Mouse (Mus musculus) urinary bladder, postnatal 25 days (tissue): ENCODE measurements around the gene Serpina3i.
"Not testable (repeated sequence)": the region's sequence is repeated elsewhere in the genome, so short reads cannot be mapped to it uniquely, and the experiment has no call there.

ENCODE experiments used
- DNase-seq: peaks from one replicate; pipeline ENCODE4 v3.0.0; 2022; ENCODE audit warnings: low spot score

The Serpina3i gene

DNA sequence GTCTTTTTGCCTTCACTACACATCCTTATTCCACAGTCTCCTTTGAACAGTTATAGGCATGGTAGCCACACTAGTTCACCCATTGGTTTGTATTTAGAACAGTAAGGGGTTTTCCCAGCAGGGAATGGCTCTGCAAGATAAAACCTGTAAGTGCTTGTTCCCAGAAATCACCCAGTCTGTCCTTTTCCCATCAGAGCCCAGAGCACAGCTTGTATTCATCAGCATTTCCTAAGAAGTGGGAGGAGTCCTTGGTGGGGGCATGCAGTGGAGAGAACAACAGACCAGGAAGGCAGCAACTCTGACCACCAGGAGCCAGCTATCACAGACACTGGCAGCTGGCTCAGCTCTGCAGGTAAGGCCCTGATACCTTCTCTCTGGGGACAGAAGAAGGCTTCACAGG lies at the start of gene Serpina3i:
TSS of gene Serpina3i (plus strand) at position 260 of the 400 bp plus-strand sequence.
- DNase-seq = no peak

DNA sequence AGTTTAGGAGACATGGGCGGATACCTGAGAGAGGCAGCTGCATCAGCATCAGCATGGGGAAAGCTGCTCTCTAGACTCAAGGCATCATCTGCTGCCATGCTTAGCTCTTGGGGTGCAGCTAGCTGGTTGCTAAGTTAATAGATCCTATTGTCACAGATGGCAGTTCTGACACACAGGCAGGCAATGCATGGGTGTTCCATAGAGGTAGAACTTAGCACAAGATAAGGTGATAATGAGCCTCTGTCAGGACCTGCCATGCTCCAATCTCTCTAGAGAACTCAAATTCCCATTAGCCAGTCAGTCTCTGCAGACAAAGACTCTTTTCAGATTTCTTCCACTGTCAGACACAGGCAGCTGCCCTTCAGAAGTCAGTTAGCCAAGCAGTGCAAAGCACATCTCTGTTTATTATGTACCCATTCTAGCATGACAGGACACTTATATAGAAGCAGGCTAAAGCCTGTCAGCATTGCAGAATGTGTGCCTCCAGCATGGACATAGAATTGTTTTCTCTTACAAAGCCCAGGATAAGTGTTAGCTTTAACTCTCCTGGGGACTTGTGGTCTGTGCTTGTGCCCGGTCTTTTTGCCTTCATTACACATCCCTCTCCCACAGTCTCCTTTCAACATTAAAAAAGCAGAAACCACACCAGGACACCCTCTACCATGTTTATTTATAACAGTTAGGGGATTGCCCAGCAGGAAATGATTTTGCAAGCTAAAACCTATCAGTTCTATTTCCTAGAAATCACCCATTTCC lies 49.1 kb upstream of the Serpina3i start:
- DNase-seq = no peak

DNA sequence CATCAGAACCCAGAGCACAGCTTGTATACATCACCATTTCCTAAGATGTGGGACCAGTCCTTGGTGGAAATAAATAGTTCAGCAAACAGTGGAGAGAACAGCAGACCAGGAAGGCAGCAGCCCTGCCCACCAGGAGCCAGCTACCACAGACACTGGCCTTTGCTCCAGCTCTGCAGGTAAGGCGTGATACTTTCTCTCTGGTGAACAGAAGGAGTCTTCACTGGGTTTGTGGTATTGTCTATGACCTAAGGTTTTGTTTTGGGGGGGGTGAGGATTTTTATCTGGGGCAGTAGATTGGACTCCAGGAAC lies 48.5 kb upstream of the Serpina3i start, which contains the start of gene Serpina3f:
TSS of gene Serpina3f (plus strand) at position 100 of the 309 bp plus-strand sequence.
- DNase-seq = no peak

DNA sequence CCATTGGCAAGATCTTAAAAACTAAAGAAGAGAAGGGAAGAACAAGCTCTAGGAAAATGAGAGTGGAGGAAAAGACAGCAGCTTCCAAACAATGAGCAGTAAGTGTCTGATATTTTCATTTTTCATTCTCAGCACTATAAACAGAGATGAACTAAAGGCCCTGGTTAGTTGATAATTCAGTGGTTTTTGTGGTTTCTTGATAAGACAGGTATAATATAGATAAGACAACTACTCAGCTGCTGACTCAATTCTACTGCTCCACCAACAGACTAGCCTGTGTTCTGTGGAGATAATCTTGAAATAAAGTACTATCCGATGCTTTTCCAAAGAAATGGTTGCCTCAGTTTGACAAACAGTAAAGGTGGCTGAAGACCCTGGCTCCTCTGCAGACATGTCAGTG lies 47.7 kb upstream of the Serpina3i start:
- DNase-seq = no peak

DNA sequence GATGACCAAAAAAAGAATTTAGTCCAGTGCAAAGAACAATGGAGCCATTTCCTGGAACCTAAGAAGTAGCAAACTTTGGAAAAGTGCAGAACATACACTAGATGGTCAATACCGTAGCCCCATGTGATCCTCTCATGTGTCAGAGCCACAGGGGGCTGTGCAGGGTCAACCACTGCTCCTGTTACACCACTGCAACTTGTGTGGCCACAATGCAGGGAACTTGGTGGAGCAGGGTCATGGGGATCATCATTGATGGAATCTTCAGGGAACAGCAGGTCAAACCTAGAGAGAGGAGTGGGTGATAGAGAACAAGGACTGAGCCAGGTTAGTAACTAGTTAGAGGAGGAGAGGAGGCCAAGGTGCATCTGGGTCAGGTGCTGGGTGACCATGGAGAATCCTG lies 41.3 kb upstream of the Serpina3i start:
- no peak for DNase-seq

DNA sequence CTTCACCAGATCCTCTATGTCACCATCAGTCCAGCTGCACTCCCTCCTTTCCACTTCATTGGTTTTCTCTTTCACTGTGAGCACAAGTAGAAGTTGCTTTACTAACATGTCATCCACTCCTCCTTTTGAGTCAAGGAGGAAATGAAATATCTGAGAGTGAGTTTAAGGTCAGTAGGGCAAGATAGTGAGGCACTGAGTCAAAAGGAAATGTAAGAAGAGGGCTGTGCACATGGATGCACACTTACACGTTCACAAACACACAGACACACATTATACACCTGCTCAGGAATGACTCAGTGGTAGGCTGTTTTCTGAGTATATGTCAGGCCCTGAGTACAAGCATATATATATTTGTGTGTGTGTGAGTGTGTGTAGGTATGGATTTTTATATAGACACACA lies 39.2 kb upstream of the Serpina3i start:
- no peak for DNase-seq

DNA sequence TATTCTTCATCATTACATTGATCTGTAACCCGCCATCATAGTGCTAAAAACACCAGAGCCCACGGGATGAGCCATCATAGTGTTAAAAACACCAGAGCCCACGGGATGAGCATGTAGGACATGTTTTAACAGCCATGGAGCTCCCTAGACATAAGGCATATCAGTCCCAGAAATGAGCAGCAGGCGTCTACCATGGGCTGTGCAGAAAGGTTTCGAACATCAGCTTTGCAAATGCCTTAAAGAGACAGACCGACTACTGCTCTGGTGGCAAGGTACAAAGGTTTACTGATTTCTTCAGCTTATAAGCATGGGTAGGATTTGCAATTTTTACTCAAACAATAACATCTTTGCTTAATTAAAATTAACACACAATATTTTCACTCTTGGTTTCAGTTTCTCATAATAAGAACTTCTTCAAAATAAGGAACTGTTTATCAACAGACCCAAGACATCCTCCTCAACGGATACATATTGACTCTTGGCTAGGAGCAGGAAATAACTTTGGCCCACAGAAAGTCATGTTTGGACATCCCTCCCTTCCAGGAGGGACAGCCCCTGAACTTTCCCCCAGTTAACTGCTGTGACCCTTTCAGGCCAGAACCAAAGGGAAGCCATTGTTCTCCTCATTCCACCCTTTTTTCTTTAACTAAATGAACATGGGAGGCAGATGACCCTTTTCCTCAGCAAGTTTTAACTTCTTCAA lies 38.2 kb upstream of the Serpina3i start:
- no peak for DNase-seq

DNA sequence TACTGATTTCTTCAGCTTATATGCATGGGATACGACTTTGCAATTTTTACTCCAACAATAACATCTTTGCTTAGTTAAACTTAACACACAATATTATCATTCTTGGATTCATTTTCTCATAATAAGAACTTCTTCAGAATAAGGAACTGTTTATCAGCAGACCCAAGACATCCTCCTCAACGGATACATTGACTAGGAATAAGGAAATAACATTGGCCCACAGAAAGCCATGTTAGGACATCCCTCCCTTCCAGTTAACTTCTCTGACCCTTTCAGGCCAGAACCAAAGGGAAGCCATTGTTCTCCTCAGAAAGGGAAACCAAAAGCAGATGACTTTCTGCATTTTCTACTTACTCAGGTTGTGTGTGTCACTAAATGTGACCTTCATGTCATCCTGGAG lies 32.2 kb upstream of the Serpina3i start:
- DNase-seq = no peak

DNA sequence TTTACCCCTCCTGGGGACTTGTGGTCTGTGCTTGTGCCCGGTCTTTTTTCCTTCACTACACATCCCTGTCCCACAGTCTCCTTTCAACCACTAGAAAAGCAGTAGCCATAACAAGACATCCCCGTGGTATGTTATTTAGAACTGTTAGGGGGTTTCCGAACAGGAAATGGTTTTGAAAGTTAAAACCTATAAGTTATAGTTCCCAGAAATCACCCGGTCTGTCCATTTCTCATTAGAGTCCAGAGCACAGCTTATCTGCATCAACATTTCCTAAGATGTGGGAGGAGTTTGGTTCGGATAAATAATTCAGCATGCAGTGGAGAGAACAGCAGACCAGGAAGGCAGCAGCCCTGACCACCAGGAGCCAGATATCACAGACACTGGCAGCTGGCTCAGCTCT lies 27.0 kb upstream of the Serpina3i start, which contains the start of gene Serpina3g:
TSS of gene Serpina3g (plus strand) at position 331 of the 400 bp plus-strand sequence.
- no peak for DNase-seq

DNA sequence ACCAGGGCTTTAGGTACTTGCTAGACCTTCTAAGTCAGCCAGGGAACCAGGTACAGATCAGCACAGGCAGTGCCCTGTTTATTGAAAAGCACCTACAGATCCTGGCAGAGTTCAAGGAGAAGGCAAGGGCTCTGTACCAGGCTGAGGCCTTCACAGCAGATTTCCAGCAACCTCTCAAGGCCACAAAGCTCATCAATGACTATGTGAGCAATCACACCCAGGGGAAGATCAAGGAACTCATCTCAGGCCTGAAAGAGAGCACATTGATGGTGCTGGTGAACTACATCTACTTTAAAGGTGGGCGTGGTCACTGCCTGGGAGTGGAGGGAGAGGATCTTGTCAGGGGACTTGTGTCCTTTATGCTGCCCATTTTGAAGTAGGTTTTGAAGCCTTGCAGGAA lies 24.9 kb upstream of the Serpina3i start:
- not testable (repeated sequence) for DNase-seq

DNA sequence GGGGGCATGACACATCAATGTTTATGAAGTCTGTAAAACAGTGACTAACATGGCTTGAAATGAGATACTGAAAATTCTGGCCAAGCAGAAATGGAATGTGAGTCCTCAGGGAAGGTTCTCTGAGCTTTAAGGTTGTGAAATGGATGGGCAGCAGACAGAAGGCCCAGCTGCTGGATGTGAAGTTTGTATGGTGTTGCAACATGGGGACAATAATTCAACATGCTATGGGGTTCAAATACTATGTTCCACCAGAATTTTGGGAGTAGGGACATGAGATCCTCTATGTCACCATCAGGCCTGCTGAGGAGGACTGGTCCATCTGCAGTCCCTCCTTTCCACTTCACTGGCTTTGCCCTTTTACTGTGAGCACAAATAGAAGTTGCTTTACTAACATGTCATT lies 19.6 kb upstream of the Serpina3i start:
- DNase-seq = no peak

DNA sequence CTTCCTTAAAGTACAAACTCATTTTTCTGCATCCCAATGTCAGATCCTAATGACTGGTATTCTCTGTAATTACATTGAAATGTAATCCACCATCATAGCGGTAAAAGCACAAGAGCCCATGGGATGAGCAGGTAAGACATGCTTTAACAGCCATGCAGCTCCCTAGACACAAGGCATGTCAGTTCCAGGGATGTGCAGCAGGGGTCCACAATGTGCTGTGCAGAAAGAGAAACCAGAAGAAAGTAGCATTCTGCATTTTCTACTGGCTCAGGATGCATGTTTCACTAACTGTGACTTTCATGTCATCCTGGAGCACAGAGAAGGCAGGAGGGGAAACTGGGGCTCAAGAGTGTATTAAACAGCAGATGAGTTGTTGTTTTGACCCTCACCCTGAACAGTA lies 17.8 kb upstream of the Serpina3i start:
- DNase-seq = no peak

DNA sequence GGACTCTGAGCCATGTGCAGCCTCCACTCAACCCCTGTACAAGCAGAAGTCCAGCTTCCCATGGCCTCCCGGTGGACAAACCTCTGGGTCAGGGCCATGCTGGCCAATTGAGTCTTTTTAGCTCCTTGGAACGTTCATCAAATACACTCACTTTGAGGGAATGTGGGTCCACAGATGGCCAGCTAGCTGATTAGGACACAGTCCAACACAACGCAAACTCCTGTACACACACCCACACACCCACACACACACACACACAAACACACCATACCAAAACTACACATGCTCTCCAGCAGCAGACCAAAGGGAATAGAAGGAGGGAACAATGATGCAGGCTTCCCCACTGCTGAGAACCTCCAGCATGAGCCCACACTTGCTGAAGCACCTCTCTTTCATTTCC lies 17.3 kb upstream of the Serpina3i start:
- no peak for DNase-seq

DNA sequence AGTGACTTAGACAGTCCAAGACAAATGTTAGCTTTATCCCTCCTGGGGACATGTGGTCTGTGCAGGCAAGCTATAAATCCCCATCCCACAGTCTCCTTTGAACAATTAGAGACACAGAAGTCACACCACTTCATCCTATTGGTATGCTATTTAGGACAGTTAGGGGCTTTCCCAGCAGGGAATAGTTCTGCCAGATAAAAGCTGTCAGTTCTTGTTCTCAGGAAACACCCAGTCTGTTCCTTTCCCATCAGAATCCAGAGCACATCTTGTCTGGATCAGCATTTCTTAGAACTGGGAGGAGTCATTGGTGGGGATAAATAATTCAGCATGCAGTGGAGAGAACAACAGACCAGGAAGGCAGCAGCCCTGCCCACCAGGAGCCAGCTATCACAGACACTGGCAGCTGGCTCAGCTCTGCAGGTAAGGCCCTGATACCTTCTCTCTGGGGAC lies 15.3 kb upstream of the Serpina3i start:
- DNase-seq = no peak

DNA sequence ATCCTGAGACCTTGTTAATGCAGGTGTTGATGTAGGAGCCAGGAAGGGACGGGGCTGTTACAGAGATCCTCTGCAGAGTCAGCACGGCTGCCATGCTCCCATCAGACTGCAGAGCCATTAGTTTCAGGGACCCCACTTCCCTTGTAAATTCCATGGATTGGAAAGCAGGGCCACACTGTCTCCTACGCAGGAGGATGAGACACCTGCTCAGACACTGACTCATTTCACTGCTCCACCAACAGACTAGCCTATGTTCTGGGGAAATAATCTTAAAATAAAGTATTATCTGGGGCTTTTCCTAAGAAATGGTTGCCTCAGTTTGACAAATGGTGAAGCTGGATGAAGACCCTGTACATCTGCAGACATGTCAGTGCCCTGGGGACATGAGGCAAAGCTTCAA lies 14.7 kb upstream of the Serpina3i start:
- DNase-seq = no peak

DNA sequence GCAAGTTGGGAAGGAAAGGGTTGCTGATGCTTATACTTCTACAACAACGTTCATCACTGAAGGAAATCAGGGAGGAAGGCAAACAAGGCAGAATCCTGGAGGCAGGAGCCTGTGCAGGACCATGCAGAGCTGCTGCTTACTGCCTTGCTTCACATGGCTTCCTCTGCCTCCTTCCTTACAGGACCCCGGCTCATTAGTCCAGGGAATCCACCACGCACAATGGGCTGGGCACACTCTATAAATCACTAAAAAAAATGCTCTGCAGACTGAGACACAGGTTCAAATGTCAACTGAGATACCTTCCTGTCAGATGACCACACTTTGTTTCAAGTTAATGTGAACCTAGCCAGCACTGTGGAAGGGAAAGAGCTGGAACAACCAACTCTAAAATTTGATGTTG lies 1.9 kb upstream of the Serpina3i start:
- DNase-seq = no peak

DNA sequence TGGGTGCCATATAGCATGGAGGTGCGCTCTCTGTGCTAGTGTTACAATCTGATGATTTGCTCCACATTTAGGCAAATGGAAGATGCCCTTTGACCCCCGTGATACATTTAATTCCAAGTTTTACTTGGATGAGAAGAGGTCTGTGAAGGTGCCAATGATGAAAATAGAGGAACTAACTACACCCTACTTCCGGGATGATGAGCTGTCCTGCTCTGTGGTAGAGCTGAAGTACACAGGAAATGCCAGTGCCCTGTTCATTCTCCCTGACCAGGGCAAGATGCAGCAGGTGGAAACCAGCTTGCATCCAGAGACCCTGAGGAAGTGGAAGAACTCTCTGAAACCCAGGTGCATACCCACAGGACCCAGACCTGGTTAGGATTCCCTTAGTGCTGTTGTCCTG lies 3.5 kb downstream of the Serpina3i start:
- DNase-seq = no peak

DNA sequence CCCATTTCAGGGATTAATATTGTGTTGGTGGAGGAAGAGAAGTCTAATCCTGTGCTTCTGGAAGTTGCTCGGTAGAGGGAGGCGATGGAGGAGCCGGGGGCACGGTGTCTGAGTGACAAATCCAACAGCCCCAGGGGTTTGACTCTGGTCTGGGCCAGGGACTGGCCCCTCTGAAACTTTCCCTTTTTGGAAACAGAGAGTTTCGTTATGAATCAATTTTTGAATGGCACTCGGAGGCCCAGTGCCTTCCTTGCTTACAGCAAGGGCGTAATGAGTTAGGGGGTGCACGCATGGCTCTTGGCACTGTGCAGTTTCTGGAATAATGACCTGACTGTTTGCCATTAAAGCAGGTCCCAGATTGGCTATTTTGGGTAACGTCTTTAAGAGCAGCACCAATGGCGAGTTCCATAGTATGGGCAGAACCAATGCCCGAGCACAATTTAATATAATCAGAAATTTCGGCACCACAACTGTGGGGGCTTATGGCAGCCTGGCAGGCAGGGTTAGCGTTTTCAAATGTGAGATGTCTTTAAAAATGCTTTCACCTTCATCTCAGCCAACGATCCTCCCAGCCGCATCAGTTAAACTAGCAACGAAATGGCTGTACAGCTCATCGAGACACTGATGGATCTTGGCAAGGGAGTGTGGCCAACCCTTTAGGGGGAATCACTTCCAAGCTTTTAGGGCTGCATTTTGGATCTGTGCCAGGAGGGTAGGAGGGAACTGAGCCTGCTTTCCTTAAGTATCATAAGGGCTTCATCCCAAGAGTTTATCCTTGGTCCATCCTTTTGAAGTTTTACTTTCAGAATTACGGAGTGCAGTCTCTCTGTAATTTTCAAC lies 15.5 kb downstream of the Serpina3i start:
- DNase-seq = no peak

DNA sequence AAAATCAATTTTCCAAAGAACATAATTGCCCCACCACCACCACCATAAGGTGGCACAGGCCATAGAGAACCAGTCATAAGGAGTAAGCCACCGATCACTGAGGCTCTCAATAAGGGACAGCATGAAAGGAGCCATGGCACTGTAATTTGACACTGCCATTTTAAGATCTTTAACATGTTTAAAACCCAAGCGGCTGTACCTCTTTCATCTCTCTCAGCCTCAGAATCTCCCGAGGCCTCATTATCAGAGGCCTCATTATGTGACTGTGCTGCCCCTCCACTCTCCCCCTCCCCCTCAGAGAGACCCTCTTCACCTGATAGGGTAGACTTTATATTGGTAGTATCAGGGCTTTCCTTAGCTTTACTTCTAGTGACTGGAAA lies 16.1 kb downstream of the Serpina3i start:
- no peak for DNase-seq

DNA sequence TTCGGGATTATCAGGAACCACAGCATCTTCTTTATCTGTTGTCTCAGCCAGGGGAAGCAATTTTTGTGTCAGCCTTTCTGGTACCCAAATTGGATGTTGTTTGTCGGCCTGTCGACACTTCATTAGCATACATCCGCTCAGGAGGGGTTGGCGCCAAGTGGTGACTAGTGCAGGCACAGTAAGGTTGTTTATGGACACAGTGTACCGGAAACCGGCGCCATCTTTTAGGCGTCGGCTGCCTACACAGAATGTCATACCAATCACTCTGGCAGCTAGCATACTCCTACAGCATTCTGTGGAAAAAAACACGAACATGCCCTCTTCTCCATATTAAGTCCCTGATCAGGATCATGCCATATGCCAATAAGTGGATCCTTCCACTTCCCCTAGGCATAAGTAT lies 20.5 kb downstream of the Serpina3i start:
- no peak for DNase-seq

DNA sequence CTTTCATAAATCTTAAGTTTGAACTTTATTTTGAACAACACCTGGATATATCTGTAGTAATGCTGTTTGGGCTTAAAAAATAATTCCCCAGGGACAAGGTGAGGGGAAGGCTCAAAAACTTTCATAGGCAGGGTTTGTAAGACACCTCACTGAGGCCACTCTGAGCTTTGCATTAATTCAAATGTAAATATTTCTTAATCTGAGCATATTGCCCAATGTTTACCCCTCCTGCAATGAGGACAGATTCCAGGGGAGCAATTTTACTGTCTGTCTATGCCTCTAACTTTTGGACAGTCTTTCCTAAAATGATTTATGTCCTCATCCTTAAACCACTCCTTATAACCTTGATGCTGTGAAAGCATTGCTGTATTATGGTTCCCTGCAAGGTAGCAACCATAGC lies 25.4 kb downstream of the Serpina3i start:
- no peak for DNase-seq

DNA sequence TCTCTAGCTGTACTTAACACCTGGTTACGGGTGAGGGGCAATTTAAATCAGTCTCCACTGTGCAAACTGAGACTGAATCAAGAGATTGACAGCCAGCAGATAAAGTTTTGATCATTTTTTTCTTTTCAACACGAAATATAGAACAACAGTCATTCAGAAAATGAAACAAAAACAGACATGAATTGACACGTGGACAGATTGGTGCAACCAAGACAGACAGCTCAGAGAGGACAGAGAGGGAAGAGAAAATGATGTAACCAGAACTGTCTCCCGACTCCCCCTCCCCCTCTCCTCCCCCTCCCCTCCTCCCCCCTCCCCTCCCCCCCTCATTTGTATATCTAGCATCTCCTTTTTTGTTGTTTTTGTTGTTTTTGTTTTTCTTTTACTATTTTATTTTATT lies 26.9 kb downstream of the Serpina3i start:
- no peak for DNase-seq

DNA sequence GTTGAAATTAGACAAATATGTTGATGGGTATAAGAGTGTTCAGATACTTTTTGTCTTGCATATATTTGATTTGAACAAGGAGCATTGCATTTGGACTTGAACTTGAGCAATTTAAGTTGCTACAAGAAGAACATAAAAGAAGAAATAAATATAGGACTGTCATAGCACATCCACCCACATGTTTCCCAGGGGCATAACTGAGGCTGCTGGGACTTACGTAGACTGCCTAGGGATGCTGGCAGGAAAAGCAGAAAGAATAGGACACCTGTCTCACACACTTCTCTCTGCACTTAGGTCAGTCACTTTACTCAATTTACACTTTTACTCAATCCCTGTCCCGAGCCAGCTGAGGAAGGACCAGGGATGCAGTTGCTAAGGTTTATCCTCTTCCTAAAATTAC lies 31.0 kb downstream of the Serpina3i start:
- DNase-seq = no peak
